Mouse (Mus musculus) spleen, adult 12 weeks (tissue): ENCODE data around the gene Cybrd1.
A peak's percentile ranks its signal among the peaks of the same experiment; 100 is the strongest.

ENCODE experiments used
- DNase-seq: peaks from one replicate; pipeline ENCODE4 v3.0.0; 2022; ENCODE audit warnings: low spot score

Gene Cybrd1

DNA sequence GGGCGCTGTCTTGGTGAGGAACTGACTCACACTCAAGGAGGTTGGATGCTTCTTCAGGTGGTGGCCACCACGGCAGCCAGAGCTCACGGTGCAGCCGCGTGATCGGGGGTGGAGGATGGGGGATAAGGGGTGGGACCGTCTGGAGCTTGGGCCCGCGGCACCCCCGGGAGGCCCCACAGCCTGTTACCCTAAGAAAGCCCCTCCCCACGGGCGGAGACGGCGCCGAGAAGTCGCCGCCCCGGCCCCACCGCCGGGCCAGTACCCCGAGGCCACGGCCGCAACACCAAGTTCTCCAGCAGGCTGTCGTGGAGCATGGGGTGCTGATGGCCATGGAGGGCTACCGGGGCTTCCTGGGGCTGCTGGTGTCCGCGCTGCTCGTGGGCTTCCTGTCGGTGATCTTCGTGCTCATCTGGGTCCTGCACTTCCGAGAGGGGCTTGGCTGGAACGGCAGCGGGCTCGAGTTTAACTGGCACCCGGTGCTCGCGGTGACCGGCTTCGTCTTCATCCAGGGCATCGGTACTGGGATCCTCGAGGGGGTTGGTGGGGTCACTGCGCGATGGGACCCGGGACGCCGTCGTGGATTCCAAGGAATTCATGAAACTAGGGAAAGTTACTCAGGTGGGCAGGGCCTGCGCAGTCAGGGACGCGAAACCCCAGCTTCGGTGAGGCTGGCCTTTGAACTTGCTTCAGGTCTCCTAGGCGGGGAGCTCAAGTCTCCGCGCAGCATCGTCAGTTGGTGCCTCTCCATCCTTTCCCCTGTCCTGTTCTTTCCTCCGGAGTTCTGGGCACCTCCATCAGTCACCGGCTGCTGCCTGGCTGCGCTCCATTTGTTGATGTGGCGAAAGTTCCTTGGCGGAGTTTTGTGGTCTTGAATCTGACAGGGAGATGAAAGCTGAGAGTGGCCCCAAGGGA, at the start of gene Cybrd1:
TSS of gene Cybrd1 (plus strand) at position 127 of the 912 bp plus-strand sequence.
- no peak for DNase-seq

DNA sequence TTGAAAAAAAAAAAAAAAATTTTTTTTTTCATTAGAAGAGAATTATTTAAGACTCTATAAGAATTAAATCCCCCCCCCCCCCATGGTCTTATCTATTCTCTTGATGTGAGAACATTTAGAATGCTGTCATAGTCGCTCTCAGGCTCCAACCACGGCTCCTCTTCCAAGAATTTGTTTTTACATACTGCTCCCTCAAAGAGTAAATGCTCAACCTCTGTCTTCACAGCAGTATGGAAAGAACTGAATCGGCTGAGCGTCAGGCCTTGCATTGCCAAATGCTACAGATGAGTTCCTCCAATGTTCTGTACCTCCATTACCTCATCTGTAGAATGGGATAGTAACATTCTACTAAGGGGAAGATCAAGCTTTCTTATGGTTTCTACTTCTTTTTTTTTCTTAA, 46.1 kb upstream of the Cybrd1 start:
- no peak for DNase-seq

DNA sequence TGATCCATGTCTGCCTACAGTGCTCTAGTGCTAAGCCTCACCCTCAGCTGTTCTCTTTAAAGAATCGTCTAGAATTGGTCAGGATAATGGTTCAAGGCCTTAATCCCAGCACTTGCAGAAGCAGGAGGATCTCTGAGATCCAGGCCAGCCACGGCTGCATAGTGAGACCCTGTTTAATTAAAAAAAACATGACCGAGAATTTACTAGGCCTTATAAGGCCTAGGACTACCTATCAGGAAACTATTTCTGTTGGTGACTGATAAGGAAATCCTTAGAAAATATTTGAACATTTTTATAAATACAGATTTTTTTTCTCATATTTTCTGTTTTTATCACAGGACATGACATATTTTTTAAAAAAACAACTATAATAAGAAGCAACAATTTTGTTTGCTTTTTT, 44.4 kb upstream of the Cybrd1 start:
- no peak for DNase-seq

DNA sequence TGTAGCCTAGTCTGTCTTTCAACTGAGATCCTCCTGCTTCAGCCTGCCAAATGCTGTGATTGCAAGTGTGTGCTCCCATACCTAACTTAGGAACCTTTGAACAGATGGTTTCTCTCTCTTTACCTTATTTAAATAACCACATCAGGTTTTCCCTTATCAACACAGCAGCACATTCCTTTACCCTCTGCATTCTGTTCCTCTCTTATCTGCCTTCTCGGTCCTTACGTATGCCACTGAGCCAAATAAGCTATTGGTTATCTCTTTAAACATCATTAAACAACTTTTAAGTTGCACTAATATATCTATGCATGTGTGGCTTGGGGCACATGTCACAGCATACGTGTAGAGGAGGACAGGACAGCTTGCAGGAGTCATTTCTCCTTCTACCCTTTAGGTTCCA, 43.9 kb upstream of the Cybrd1 start:
- DNase-seq = no peak

DNA sequence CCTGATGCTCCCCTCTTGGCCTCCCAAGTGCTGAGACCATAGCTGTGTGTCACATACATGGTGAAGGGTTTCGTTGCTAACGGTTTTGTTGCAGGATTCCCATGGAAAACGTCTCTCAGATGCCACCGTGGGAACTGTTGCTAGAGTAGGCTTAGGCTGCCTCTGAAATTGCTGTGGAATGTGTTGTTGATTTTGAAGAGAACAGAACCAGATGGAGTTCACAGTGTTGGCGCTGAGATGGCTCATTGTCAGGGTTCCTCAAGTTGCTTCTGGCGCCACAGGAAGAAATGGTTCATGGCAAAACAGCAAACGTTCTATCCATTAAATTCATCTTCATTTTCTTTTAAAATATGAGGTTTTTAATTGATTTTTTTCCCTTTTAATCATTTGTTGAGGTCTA, 35.3 kb upstream of the Cybrd1 start:
- DNase-seq = no peak

DNA sequence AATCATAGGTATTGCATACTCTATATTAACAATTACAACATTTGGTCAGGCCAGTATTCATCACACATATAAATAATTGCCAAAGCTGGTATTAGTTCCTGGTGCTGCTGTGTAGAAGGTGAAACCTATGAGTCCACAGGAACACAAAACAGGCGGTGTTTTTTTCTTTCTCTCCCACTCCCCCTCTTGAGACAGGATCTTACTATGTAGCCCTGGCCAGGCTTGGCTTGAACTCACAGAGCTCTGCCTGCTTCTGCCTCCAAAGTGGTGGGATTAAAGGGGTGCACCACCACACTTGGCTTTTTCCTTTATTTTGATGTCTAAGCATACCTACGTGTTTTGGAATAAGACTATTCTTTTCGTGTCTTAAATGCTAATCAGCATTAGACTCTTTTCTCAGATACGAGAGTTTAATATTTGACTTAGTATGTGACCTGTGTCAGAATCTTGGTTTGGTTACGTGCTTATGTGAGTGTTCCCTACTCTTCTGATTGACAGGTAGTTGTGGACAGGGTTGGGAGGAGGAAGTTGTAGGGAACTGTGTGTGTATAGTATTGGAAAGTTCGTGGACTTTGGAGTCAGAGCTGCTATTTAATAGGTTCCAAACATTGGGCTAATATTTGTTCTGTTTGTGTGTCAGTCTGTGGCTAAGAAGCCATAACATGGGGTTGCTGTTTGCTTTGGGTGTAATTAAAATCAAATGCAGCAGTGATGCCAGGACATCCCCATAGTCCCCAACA, 34.1 kb upstream of the Cybrd1 start:
- DNase-seq = no peak

DNA sequence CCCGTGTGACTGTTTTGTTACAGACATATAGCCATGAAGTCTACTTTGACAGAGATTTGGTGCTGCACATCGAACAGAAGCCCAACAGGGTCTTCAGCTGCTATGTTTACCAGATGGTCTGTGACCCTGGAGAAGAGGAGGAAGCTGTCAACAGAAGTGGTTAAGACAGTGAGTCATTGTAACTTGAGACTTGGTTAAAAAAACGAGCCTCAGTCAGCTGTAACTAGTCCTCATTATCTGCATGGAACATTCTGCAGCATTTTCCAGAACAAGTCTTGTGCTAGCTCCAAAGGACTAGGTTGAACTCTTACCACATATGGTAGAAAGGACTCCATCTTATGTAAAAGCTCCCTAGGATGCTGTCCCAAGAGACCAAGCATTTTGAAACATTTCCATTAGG, 28.0 kb upstream of the Cybrd1 start:
- DNase-seq = no peak

DNA sequence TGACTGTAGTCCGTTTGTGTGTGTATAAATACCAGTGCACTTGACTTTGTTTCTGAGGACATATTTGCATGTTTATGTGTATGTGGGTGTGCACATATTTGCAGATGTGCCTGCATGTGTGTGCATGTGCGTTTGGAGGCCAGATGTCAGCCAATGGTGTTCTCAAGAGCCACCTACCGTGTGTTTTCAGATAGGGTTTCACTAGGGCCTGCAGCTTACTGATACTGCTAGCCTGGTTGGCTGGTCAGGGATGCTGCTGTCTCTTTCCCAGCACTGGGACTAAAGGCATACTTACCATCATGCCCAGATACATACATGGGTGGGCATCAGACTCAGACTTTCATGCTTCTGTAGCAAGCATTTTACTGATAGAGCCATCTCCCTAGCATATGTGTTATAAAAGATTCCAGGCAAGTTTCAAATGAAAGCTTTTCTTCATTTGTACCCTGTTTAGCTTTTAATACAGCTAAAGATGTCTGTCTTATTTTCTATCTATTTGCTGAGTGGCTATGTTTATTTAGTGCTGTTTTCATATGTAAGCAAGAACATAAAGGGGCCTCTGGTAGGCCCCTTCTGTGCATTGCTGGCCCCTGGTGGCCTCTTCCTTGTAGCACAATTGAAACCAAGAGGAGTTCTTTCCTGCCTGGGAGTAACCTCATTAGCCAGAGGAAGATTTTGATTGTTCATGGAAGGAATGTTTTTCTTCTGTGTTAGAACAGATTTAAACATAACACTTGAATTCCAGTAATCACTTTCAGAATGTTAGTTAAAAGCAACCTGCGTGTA, 26.9 kb upstream of the Cybrd1 start:
- DNase-seq = peak; percentile 51

DNA sequence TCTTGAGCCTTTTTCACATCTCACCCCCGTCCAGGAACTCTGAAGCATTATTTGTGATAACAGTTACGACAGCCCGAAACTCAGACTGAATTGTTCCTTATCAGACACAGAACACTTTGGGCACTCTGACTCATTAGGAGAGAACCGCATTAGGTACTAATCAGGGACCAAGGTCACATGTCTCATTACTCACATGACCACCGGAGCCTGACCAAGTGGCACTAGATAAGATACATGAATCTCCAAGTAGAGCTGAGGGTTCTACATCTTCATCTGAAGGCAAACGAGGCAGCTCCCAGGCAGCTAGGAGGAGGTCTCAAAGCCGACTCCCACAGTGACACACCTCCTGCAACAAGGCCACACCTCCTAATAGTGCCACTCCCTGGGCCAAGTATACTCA, 21.6 kb upstream of the Cybrd1 start:
- DNase-seq = peak; percentile 14

DNA sequence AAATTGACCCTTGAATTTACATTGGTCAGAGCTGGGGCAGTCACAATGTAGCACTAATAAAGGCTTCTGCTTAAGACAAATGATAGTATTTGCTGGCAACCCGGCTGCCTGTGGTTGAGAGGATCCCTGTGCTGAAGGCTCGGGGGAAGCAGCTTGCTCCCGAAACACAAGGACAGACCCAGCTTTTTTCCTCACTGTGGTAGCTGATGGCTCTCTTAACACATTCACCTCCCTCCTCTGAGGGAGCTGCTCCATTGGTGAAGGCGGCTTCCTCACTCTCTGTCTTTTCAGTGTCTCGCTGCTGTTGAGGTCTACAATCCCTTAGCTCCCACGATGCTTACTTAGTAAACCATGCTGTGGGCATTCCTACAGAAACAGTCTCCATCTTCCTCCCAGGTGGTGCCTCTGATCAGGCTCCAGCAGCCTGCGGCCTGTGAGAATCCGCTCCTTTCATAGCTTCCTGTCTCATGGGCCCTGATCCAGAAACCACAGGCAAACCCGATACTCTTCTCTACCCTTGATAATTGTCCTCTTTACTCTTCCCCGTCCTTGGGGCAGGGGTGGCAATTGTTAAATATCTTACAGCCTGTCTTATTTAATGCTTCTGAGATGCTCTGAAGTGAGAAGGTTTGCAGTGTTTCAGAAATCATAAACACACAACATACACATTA, 15.0 kb upstream of the Cybrd1 start:
- no peak for DNase-seq

DNA sequence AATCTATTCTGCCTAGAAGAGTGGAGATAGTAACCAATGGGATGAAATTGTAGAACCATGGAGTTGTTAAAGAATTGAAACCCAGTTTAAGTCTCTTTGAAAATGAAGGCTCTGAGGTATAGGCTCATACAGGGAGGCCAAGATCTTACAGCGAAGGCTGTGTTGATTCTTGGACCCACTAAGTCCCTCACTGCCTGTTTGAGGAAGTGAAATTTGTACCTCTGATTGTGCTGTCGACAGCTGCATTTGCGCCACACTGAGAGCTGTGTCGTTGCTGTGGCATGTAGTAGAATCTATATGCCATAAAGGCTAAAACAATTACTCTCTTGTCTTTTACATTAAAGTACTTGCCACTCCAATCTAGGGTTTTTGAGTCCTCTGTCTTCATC, 14.4 kb upstream of the Cybrd1 start:
- no peak for DNase-seq

DNA sequence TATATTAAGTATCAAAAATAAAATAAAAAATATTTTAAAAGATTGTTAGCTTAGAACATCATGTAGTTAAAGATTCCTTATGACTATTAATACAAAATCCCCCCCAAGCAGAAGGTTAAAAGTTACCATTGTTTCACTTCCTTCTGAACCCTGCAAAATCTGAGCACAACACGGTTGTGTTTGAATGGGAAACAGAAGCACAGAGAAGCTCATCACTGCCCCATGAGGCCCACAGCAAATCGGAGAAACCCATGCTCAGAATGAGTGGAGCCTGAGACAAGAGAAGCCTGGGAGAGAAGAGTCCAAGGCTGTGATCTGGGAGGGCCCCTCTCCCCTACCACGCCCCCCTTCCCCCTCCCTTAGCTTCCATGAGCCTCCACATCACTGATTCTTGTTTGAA, 13.0 kb upstream of the Cybrd1 start:
- no peak for DNase-seq

DNA sequence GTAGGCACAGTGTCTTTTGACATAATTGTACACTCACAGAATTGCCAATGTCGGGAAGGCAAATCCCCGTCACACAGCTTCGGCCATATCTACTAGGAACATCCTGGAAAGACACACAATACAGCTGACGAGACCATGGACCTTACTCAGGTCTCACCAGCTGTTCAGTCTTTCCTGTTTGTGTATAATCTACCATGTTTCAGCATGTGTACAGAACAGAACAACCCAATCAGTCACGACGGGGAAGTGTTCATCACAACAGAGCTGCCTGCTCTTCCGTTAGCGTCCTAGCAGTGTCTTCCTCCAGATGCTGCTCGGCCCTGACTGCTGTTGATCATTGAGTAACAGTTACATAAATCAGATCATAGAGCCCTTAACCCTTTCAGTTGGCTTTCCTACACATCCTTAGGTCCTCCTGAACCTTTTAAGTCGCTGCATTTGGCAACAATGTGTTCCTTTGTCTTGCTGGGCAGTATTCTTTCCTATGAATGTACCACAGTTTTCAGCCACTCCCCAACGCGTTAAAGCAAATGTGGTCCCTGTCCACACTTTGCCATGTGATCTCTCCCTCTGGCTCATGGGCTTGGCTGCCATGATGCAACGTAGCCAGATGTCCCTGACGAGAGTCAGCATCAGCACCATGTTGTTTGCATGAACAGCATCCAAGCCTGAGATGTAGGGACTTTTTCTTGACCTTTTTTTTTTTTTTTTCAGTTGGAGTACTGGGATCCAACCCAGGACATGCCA, 12.1 kb upstream of the Cybrd1 start:
- DNase-seq = no peak

DNA sequence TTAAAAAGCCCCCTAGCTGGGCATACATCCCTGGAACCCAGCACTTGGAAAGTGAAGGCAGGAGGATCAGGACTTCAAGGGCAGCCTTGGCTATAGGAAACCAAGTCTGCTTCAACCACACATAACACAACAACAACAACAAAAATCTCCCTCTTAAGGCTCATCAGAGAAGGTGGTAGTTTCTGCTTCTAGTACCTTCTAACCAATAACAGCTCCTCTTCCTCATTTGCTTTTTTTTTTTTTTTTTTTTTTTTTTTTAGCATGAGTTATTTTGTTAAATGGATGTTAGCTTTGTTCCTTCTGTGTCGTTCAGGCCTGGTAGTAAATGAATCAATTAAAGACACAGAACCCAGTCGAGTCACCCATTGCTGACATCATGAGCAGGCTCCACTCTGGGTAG, 10.5 kb upstream of the Cybrd1 start:
- DNase-seq = no peak

DNA sequence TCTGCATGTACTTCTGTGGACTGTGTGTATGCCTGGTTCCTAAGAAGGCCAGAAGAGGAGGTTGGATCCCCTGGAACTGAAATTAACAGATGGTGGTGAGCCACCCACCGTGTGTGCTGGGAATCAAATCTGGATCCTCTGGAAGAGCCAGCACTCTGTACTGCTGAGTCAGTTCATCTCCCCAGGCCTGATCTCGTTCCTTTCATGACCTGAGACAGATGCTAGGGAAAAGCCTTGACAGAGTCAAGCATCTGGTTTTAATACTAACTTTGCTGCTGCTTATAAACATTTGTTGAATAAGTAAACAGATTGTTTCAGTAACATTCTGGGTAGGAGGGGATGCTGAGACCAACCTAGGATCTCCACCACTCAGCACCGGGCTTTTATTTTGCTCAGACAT, 9.2 kb upstream of the Cybrd1 start:
- no peak for DNase-seq

DNA sequence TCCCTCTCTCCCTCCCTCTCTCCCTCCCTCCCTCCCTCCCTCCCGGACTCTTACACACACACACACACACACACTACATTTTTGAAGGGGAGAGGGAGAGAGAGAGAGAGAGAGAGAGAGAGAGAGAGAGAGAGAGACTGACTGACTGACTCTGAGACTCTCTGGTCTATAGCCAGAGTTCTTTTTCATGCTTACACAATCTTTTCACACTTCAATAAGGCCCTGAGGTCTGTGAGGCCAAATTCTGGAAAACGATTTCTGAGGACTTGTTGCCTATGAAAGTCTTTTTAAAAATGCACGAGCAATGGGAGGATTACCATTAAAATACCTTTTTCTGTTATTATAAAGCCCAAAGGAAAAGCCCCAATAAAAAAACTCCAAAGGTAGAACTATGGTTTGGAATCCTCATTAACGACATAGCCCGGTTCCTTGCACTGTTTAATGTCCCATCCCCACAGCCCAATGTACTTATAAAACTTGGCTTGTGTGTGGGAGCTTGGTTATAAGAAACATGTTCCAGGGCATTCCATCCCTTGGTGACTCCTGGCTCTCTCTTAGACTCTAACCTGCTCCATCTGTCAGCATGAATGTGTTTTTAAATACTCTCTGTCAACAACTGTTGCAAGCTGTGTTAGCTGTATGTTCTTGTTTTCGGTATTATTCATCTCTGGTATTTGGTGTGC, 4.1 kb upstream of the Cybrd1 start:
- no peak for DNase-seq

DNA sequence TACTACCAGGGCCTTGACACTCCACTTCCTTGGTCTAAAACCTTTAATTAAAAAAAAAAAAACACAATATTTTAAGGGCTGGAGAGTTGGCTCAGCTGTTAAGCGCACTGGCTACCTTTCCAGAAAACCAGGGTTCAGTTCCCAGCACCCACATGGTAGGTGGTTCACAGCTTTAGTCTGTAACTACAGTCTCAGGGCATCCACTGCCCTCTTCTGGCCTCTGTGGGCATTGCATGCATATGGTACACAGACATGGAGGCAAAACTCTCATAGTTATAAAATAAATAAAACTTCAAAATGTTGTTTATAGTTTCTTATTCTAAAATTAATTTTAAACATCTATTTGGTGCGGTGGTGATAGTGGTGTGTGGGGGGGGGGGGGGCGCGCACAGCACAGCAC, 1.6 kb upstream of the Cybrd1 start:
- no peak for DNase-seq

DNA sequence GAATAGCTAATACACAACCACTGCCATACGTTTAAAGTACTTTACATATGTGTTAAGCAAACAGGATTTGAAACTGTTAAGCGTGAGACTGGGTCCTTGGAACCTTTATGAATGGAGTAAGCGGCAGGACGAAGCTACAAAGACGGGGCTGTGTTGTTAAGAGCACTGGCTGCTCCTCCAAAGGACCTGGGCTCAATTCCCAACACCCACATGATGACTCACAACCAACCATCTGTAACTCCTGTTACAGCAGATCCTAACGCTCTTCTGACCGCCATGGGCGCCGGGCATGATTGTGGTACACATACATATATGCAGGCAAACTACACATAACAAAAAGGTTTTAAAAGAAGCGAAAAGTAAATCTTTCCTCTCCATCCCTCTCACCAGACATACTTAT, 3.1 kb downstream of the Cybrd1 start:
- no peak for DNase-seq

DNA sequence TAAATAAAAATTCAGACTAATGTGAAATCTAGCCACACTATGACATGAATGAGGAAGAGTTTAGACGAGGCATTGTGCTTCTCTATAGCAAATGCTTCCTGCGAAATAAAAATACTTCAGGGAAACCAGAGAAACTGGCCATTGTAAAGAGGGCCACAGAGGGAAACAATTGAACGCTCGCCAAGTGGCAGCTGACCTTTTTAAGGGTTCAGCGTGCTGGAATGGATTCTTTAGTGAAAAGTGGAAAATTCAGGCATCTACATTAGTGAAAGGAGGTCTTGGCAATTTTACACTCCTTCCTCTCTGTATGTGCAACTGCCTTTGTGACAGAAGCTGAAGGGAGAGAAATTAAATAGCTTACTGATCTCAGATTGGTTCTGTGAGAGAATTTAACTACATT, 3.7 kb downstream of the Cybrd1 start:
- no peak for DNase-seq

DNA sequence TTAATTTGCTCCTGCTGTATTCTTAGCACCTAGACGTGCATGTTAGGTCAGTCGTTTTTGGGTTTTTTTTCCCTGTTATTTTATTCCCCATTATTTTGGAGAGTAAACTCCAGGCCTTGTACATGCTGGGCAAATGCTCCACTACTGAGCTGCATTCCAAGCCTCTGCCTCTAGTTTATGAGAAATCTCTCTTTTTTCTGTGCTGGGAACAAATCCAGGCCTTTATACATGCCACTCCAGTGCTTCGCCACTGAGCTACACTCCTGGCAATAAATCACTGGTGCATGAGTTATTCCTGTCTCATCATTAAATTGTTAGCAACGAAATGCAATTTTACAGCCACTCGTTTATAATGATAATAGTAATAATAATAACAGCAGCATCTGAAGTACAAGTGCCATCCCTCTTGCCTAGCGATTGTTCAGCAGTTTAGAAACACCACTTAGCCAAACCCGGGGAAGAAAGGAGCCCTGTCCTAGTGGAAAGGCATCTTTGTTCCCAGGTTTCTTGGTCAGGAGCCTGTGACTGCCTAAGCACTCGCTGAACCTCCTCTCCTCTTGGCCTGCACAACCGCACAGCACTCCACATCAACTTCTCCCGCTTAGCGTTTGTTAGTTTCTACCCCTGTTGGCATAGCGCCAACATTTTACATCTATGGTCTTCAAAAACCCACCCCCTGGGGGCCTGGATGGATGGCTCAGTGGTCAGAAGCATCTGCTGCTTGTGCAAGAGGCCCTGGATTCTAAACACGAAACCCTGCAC, 4.7 kb downstream of the Cybrd1 start:
- no peak for DNase-seq
